Mouse (Mus musculus) gastrocnemius, adult 18-20 months (tissue): ENCODE measurements around the gene Tdrkh. TPM values are rescaled to one million over a fixed set of nuclear protein-coding genes. Genes with fewer than 3 reads are reported as not detected.

Experiments
- DNase-seq: peaks from one replicate; pipeline ENCODE4 v3.0.0; 2021; ENCODE audit warnings: low spot score
- total RNA-seq, 2 experiments: library from RNA; stranded (reverse); gene quantifications; 2 replicates each; pipeline ENCODE4 v1.2.3; 2021

The Tdrkh gene
- total RNA-seq, 2 experiments from 2014 or later: 5.2 to 7.0 TPM

GRCm38 (mm10) chr3:94388047-94388446, 25.0 kb upstream of the Tdrkh start:
- DNase-seq: no peak

GRCm38 (mm10) chr3:94389420-94389819, 23.7 kb upstream of the Tdrkh start:
- DNase-seq: no peak

GRCm38 (mm10) chr3:94391001-94391400, 22.1 kb upstream of the Tdrkh start:
- no peak for DNase-seq

- no peak for DNase-seq
Observed at GRCm38 (mm10) chr3:94392128-94392527, 20.9 kb upstream of the Tdrkh start.

GRCm38 (mm10) chr3:94393049-94393448, 20.0 kb upstream of the Tdrkh start:
- no peak for DNase-seq

- no peak for DNase-seq
Observed at GRCm38 (mm10) chr3:94396336-94396735, 16.7 kb upstream of the Tdrkh start.

- DNase-seq: no peak
Observed at GRCm38 (mm10) chr3:94396851-94397250, 16.2 kb upstream of the Tdrkh start.

GRCm38 (mm10) chr3:94398217-94398616, 14.9 kb upstream of the Tdrkh start, which contains the start of gene Lingo4:
Gene Lingo4 (plus strand): TSS chr3:94398517.
- DNase-seq: no peak

- DNase-seq: no peak
Observed at GRCm38 (mm10) chr3:94398943-94399481, 14.1 kb upstream of the Tdrkh start.

GRCm38 (mm10) chr3:94399663-94400310, 13.3 kb upstream of the Tdrkh start:
- DNase-seq: no peak

GRCm38 (mm10) chr3:94402451-94402850, 10.6 kb upstream of the Tdrkh start:
- DNase-seq: peak; percentile 18

GRCm38 (mm10) chr3:94404366-94405054, 8.6 kb upstream of the Tdrkh start:
- DNase-seq: no peak

- DNase-seq: no peak
Observed at GRCm38 (mm10) chr3:94405561-94405960, 7.5 kb upstream of the Tdrkh start.

GRCm38 (mm10) chr3:94412530-94412929, 543 bp upstream of the Tdrkh start:
- no peak for DNase-seq

GRCm38 (mm10) chr3:94430980-94431379, 17.9 kb downstream of the Tdrkh start:
- DNase-seq: no peak

GRCm38 (mm10) chr3:94434305-94434704, 21.2 kb downstream of the Tdrkh start:
- DNase-seq: no peak

- DNase-seq: no peak
Observed at GRCm38 (mm10) chr3:94436420-94436819, 23.3 kb downstream of the Tdrkh start.

- no peak for DNase-seq
Observed at GRCm38 (mm10) chr3:94441182-94441581, 28.1 kb downstream of the Tdrkh start.

GRCm38 (mm10) chr3:94442951-94443596, 30.0 kb downstream of the Tdrkh start, which contains the start of gene Mrpl9:
Gene Mrpl9 (plus strand): TSS chr3:94443318.
- peak; percentile 93 for DNase-seq

- DNase-seq: no peak
Observed at GRCm38 (mm10) chr3:94443597-94443964, 30.5 kb downstream of the Tdrkh start, which contains the start of gene Oaz3. Gene Oaz3 (minus strand): TSS chr3:94443915.

- DNase-seq: no peak
Observed at GRCm38 (mm10) chr3:94449377-94449776, 36.3 kb downstream of the Tdrkh start.

GRCm38 (mm10) chr3:94456529-94457000, 43.5 kb downstream of the Tdrkh start:
- DNase-seq: peak; percentile 85
